26 mouse cellular contexts compared by ENCODE assay signal in the genomic region with DNA sequence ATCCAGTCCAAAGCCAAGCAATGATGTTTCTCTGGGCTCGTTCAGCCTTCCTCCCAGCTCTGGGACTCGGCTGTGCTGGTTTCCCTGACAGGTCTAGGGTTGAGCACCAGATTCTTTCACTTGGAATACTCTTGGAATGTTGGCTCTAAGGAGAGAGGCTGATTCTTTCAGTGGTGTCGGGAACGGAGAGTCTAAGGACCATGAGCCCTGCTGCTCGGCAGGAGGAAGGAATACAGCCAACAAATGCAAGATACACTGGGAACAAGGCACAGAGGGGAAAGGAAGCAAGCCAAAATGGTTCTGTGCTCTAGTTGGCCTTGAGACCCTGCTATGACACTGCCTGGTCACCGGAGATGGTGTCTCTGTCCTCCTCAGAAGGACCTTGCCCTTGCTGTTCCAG.
"Had no signal": no experiment of that assay in that cellular context is flagged by ENCODE, and none has a peak within 500 bp of the region (broad histone marks: within the 10 kb centered on the region; RNA-seq: fewer than 3 reads in every experiment).

No protein-coding gene starts in this region.

- ATAC-seq: hindbrain, postnatal 0 days; intestine, embryonic 16.5 days; liver, embryonic 12.5 days had no signal

- H3K27me3 ChIP-seq: hindbrain, embryonic 15.5 days had no signal

- H3K4me1 ChIP-seq: heart, embryonic 13.5 days; heart, embryonic 15.5 days; liver, embryonic 12.5 days had no signal

- H3K27ac ChIP-seq: heart, adult 2 months; heart, embryonic 13.5 days; heart, embryonic 15.5 days; hindbrain, embryonic 13.5 days; hindbrain, embryonic 15.5 days; hindbrain, postnatal 0 days; kidney, embryonic 15.5 days; kidney, postnatal 0 days; limb, embryonic 13.5 days; limb, embryonic 15.5 days; liver, embryonic 12.5 days; liver, embryonic 14.5 days had no signal

- H3K4me3 ChIP-seq: heart, adult 2 months; heart, embryonic 13.5 days; heart, embryonic 15.5 days; hindbrain, embryonic 13.5 days; hindbrain, embryonic 15.5 days; kidney, embryonic 15.5 days; limb, embryonic 13.5 days; limb, embryonic 15.5 days; liver, embryonic 12.5 days had no signal

- DNase-seq: gastrocnemius, postnatal 14 days; gastrocnemius, postnatal 36 days; heart, adult 2 months; heart, postnatal 14 days; heart, postnatal 36 days; kidney, adult 11 months; kidney, adult 2 months; kidney, adult 9 months; kidney, postnatal 14 days; kidney, postnatal 36 days; layer of hippocampus, adult 9-11 months; layer of hippocampus, postnatal 36 days; left cerebral cortex, postnatal 4 days had no signal

- H3K9me3 ChIP-seq: heart, embryonic 13.5 days; heart, embryonic 15.5 days; hindbrain, embryonic 13.5 days; hindbrain, embryonic 15.5 days; kidney, embryonic 15.5 days; limb, embryonic 13.5 days; limb, embryonic 15.5 days; liver, embryonic 12.5 days had no signal

- H3K4me2 ChIP-seq: heart, embryonic 11.5 days; heart, embryonic 13.5 days; heart, embryonic 15.5 days; hindbrain, embryonic 13.5 days; hindbrain, embryonic 15.5 days; kidney, embryonic 15.5 days; limb, embryonic 13.5 days; limb, embryonic 15.5 days; liver, embryonic 12.5 days had no signal

- H3K9ac ChIP-seq: heart, embryonic 13.5 days; heart, embryonic 15.5 days; hindbrain, embryonic 13.5 days; hindbrain, embryonic 15.5 days; kidney, embryonic 15.5 days; limb, embryonic 13.5 days; limb, embryonic 15.5 days; liver, embryonic 12.5 days; liver, embryonic 14.5 days had no signal

- H3K36me3 ChIP-seq: heart, embryonic 13.5 days; heart, embryonic 15.5 days; hindbrain, embryonic 13.5 days; hindbrain, embryonic 15.5 days; kidney, embryonic 15.5 days; limb, embryonic 13.5 days; limb, embryonic 15.5 days; liver, embryonic 12.5 days had no signal
